Mouse (Mus musculus) adrenal gland, postnatal 14 days (tissue): ENCODE results near the gene Npdc1. TPM values are rescaled to one million over a fixed set of nuclear protein-coding genes. Genes with fewer than 3 reads are reported as not detected.
"Not testable (repeated sequence)": the region's sequence is repeated elsewhere in the genome, so short reads cannot be mapped to it uniquely, and the experiment has no call there.

Source experiments
- DNase-seq: peaks from one replicate; pipeline ENCODE4 v3.0.0; 2021; ENCODE audit warnings: mixed read lengths
- total RNA-seq: library from RNA; stranded (reverse); gene quantifications from 2 replicates; pipeline ENCODE4 v1.2.3, GENCODE M21; 2021

Npdc1 gene
- total RNA-seq, 1 experiment from 2014 or later: 77.2 TPM

- peak; percentile 61 for DNase-seq
Measured at GRCm38 (mm10) chr2:25395721-25396596, 3.2 kb upstream of the Npdc1 start, which contains the start of gene Entpd2. Gene Entpd2, plus strand, starts transcription at chr2:25395874.

GRCm38 (mm10) chr2:25396597-25396983 is 2.6 kb upstream of the Npdc1 start:
- peak; percentile 17 for DNase-seq

- no peak for DNase-seq
Measured at GRCm38 (mm10) chr2:25397010-25397409, 2.1 kb upstream of the Npdc1 start.

DNA sequence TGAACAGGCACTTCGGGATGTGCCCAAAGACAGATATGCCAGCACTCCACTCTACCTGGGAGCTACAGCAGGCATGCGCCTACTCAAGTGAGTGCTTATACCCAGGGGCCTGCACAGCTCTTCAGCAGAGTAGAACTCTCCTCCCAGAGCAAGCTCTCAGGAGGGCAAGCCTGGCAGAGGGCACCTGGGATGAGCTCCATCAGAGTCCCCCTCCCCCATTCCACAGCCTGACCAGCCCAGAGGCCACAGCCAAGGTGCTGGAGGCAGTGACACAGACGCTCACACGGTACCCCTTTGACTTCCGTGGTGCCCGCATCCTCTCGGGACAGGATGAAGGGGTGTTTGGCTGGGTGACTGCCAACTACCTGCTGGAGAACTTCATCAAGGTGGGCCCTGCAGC is 1.1 kb upstream of the Npdc1 start:
- DNase-seq: no peak

GRCm38 (mm10) chr2:25400291-25400690 is 1.1 kb downstream of the Npdc1 start:
- DNase-seq: no peak

- DNase-seq: peak; percentile 80
Measured at GRCm38 (mm10) chr2:25400764-25401163, 1.6 kb downstream of the Npdc1 start.

DNA sequence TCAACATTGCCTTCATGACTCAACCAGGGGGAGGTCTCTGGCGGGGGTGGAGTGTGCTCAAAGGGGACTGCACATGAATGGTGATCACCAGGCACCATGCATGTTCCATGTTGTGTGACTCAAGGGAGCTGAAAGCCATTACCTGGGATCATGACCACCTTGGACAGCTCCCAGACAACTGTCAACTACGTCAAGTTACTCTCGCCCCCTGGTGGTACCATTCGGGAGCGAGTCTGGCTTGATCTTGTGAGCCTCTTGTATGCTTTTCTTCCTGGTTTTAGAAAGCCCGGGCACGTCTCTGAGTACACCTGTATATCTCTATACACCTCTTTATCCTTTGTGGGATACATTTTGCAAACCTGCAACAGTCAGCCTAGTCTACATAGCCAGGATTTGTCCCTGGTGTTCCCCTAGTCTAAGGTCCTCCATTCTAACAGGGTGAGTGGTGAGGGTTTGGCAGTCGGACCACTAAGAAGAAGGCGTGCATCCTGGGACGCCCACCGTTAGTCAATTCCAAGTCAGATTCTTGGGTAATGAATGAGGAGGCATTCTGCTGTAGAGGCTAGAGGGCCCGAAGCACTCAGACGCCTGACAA is 3.3 kb downstream of the Npdc1 start:
- DNase-seq: peak; percentile 88

- peak; percentile 79 for DNase-seq
Measured at GRCm38 (mm10) chr2:25402972-25403601, 3.9 kb downstream of the Npdc1 start.

- no peak for DNase-seq
Measured at GRCm38 (mm10) chr2:25403994-25404393, 4.8 kb downstream of the Npdc1 start.

DNA sequence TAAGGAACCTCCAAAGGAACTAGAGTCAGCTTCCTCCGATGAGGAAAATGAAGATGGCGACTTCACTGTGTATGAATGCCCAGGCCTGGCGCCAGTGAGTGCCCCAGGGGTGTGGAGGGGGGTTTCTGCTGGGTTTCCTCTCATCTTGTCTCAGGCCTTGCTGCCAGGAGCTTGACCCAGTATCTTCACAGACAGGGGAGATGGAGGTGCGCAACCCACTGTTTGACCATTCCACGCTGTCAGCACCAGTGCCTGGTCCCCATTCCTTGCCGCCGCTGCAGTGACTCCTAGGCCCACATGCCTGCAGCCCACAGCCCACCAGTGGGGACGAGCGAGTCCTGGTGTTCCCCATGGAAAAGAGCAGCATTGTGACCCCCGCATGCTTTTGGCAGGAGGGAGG is 9.8 kb downstream of the Npdc1 start:
- DNase-seq: no peak

DNA sequence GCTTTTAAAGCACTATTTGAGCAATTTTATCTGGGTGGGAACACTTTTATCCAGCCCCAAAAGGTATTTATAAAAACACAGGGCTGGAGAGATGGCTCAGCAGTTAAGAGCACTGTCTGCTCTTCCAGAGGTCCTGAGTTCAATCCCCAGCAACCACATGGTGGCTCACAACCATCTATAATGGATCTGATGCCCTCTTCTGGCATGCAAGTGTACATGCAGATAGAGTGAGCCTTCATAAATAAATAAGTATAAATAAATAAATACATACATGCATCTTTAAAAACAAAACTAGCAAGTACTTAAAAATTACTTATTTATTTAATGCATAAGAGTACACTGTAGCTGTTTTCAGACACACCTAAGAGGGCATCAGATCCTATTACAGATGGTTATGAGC is 14.3 kb downstream of the Npdc1 start:
- not testable (repeated sequence) for DNase-seq

- peak; percentile 40 for DNase-seq
Measured at GRCm38 (mm10) chr2:25417426-25417825, 18.3 kb downstream of the Npdc1 start.

GRCm38 (mm10) chr2:25421896-25422295 is 22.7 kb downstream of the Npdc1 start:
- peak; percentile 68 for DNase-seq

- DNase-seq: no peak
Measured at GRCm38 (mm10) chr2:25422587-25423410, 23.6 kb downstream of the Npdc1 start, which contains the start of gene Fut7. Gene Fut7, plus strand, starts transcription at chr2:25423267.

DNA sequence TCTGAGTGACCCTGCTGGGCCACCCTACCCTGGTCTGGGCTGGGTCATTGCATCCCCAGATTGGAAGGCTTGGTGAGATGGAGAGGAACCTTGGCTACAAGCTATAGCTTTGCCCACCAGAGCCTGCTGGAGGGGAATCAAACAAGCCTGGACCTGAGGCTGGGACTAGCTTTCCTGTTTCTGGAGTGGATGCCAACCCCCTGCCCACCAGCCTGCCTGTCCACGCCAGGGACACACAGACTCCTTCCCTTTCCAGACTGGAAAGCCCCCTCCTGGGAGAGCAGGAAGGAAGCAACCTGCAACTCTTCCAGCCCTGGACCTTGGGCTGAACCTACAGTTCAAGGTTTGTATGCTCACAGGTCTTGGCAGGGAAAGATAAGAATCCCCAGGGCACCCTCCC is 24.5 kb downstream of the Npdc1 start:
- no peak for DNase-seq

DNA sequence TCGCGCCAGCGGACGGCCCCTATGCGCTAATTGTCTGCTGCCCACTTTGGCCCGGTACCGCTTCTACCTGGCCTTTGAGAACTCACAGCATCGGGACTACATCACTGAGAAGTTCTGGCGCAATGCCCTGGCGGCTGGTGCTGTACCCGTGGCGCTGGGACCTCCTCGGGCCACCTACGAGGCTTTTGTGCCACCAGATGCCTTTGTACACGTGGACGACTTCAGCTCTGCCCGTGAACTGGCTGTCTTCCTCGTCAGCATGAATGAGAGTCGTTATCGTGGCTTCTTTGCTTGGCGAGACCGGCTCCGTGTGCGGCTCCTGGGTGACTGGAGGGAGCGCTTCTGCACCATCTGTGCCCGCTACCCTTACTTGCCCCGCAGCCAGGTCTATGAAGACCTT is 26.3 kb downstream of the Npdc1 start:
- no peak for DNase-seq

DNA sequence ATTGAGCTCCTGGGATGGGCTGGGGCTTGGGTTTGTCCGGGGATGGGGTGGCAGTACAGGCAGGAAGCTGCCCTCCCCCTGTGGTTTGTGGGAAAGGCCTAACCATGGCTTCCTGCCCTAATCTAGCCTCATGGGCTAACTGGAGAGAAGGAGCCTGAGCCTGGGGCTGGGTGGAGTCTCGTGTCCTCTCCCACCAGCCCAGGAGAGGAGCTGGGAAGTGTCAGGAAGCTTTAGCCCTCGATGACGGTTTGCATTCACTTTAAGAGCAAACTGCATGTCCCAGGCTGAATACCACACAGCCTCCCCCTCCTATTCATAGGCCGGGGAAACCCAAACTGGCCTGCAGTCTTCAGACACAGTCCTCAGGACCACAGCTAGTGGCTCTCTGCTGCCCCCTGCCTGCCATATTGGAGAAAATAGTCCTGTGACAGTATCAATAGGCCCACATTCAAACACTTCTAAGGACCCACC is 27.6 kb downstream of the Npdc1 start:
- peak; percentile 82 for DNase-seq

DNA sequence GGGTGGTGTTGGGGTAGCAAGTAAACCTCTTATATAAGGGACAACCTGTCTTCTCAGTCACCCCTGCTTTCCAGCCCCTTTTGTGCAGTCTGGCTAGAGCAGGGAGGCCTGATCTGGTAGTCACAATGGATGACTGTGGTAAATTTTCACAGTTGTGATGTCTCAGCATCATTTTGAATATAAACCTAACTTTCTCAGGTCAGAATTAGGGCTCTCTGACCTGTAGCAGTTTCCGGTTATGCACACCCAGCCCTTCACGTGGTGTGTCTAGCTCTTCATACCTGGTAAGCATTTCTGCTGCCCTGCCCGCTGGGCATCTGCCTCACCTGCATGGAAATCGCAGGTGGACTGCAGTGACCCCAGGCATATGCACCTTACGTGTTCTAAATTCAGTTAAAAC is 28.1 kb downstream of the Npdc1 start:
- no peak for DNase-seq

DNA sequence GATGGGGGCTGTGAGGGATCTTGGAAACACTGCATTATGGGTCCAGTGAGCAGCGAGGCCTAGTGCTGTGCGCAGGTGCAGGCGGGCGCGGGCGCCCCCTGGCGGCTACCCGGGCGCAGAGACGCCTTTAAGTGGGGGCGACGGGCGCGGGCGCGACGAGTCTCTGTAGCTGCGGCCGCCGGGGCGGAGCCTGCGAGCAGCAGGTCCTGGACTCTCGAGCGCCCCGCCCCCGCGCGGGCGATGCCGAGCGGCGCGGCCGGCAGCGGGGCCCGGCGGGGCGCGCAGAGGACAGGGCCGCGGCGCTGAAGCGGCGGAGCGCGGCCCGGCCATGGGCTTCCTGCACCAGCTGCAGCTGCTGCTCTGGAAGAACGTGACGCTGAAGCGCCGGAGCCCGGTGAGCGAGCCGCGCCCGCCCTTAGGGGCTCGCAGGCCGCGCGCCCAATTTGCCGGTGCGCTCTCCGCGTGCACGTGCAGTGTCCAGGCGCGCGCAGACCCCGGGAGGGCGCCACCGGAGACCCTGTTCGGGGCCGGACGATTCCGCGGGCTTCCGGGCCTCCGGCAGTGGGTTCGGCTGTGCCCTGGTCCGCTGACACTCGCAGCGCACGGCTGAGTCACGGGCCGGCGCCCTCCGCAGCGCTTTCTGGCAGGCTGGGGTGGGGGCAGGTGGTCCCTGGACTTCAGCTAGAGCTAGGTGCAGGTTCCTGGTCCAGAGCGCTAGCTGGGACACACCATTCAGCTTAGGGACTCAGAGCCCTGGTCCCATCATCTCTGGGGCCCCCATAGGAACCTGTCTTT is 29.5 kb downstream of the Npdc1 start, which contains the start of gene Abca2:
Gene Abca2 (plus strand): TSS at position 262 of the 795 bp plus-strand sequence.
- DNase-seq: peak; percentile 97

DNA sequence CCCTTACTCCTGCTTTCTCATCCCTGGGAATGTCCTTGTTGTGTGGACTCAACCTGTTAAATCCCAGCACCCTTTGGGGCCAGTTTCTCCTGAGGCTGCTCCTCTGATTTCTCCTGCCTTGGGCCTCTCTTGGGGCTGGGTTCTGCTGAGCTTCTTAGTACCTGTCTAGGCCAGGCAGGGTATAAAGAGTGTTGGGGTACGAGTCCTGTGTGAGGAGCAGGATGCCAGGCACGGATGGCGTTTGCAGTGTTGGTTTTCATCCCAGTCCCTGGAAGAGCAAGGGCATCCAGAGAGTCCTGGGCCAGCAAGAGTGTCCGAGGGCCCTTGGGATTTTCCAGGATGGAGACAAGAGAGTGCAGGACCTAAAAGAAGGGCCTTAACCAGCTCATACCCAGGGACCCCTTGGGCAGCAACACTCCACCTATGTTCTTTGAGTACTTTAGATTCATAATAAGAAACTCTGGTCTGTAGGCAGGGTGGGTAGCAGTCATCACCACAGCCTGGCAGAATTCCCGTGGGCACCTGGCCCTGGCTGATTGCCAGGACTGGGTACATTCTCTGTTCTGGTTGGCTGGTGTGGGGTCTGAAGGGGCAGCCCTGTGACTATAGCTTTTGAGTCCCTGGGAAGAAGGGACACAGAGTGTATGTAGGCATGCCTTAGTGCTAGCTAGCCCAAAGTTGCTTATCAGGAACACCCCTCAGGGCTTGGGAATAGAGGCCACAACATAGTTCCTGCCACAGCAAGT is 30.5 kb downstream of the Npdc1 start:
- DNase-seq: no peak
